Mouse (Mus musculus) kidney, postnatal 10 days (tissue): ENCODE results near the gene Dnmt3a.
A peak's percentile ranks its signal among the peaks of the same experiment; 100 is the strongest.

Experiments used
- DNase-seq: peaks from one replicate; pipeline ENCODE4 v3.0.0; 2021; ENCODE audit warnings: mixed read lengths

Dnmt3a gene

DNA sequence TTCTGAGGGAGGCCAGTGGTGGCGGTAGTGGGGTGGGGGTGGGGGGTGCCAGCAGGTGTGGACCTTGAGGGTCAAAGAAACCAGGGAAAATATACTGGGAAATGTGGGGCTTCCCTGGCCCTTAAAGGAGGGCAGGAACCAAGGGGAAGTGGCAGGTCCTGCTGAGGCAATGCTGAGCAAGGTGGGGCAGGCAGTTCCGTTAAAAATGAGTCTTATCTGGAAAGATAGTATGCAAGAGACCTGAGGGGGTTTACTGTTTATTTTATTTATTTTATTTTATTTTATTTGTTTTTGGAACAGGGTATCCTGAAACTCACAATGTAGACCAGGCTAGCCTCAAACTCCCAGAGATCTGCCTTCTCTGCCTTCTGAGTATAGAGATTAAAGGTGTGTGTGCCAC is 50.9 kb downstream of the Dnmt3a start:
- DNase-seq: no peak

- no peak for DNase-seq
Observed at GRCm38 (mm10) chr12:3857231-3857630, 51.4 kb downstream of the Dnmt3a start.

DNA sequence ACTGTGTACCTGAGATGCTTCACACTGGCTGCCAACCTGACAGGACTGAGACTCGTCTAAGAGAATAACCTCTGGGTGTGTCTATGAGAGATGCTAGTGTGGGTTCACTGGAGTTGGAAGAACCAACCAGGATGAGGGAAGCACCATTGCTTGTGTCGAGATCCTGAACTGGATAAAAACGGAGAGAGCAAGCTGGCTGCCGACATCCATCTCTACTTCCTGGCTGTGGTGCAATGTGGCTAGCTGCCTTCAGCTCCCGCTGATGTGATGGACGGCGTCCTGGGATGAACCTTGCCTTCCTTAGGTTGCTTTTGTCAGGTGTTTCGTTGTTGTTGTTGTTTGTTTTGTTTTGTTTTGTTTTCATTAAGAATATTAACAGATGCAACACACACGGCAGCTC is 52.0 kb downstream of the Dnmt3a start:
- DNase-seq: no peak

DNA sequence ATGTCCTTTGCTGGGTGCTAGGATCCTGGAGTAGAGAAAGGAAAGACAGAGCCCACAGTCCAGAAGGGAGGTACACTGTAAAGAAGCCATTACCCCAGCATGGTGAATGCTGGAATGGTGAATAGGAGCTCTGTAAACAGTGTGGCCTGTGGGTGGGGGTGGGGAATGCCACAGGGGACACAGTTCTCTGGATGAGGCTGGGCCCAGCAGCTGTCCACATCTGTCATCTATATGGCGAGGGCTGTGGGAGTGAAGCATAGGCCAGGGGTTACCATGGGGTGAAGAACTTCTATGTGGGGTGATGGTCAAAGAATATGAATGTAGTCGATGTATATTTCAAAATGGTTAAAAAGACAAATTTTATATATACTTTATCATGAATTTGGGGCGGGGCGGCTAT is 52.9 kb downstream of the Dnmt3a start:
- DNase-seq: peak; percentile 48

- no peak for DNase-seq
Observed at GRCm38 (mm10) chr12:3859545-3859944, 53.7 kb downstream of the Dnmt3a start.

- DNase-seq: no peak
Observed at GRCm38 (mm10) chr12:3860005-3860404, 54.2 kb downstream of the Dnmt3a start.

DNA sequence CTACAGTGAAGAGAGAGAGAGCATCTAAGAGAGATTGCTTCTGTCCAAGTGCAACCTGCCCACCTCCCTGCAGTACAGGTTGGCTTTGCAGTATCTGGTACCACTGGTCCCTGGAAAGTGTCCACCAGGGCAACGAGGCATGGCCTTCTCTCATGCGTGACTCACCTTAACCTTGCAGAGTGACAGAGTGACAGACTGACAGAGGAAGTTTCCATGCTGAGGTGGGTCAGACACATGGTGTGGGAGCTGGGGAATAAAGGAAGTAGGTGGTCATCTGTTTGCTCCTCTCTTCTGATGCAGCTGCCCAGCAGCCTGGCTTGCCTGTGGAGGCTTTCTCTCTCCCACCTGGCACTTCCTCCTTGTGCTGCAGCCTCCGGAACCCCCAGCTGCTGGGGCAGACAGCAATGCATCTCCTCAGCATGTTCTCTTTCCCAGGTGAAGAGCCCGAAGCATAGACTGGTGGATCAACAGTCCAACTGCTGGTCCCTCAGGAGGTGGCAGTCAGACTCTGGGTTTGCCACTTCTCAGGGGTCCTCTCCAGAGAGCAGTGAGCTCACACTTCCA is 55.9 kb downstream of the Dnmt3a start:
- no peak for DNase-seq

GRCm38 (mm10) chr12:3862253-3862652 is 56.4 kb downstream of the Dnmt3a start:
- no peak for DNase-seq

GRCm38 (mm10) chr12:3864208-3864607 is 58.4 kb downstream of the Dnmt3a start:
- no peak for DNase-seq

GRCm38 (mm10) chr12:3865594-3865993 is 59.8 kb downstream of the Dnmt3a start:
- DNase-seq: no peak

DNA sequence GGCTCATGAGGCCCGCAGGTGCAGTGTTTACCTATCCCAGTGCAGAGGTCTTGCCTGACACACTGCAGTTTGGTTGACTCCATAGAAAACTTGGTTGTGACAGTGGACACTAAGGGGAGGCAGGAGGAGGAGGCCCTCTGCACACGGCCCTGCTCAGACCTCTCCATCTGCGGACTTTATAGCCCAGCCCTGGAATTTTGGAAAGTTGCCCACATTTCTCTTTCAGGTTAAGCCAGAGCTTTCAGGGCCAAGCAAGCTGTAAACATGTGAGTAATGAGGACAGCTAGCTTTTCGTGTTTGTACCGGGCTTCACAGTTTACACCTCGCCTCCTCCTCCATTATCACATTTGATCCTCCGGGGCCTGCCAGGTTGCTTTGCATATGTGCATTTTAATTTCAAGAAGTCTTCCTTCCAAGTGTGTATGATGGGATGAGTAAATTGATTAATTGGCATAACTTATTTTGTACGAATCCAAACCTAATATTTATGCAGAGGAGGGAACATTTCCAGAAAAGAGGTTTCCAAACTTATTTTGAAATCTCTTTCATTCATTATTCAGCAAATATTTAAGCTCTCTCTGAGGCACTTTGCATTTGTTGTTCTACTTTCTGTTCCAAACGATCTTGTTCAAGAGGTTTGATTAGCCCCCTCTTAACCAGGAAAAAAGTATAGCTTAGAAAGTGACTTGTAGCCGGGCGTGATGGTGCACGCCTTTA is 61.0 kb downstream of the Dnmt3a start:
- peak; percentile 75 for DNase-seq

DNA sequence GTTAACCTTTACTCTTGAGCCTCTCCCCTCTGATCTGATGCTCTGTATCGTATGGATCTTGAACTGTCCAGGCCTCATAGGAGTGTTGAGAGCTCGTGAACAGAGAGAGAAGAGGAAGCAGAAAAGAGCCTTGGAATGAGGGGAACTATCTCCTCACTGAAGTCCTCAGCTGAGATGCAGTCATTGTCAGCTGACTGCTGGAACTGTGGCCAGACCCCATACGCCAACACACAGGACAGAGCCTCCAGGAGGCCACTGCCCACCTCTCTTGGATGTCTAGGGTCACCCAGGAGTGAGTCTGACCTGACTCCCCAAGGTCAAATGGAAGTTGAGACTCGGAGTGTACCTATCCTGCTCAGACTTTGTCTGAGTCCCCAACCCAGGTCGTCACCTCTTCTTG is 62.3 kb downstream of the Dnmt3a start:
- no peak for DNase-seq

DNA sequence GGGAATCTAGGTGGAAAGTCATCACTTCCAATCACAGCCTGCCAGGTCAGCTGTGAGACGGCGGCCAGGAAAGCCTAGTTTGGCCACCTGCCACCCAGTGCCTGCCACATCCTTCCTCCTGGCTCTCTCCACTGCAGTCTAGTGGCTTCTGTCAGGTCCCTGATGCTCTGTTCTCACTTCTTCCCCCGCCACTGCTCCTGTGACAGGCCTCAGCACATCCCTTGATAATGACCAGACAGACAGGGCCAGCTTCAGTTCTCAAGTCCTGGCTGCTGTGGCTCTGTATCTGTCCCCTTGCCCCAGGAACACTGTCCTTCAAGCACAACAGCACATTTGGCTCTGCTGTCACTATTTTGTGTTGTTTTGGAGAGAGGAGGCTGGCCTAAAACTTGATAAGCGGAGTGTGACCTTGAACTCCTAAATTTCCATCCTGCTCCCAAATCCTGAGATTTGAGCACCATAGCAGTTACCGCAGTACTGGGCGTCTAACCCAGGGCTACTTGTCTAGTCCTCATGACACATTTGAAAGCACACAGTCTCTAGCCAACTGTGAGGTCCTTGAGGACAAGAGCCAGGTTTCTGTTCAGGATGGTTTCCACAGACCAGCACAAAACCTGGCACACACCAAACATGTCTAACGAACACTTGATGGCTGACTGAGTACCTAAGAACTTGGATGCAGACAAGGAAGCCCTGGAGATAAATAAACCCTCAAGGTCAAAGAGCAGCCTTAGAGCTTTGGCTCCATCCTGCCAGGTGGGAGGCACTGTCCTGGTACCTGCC is 63.1 kb downstream of the Dnmt3a start:
- DNase-seq: peak; percentile 79

DNA sequence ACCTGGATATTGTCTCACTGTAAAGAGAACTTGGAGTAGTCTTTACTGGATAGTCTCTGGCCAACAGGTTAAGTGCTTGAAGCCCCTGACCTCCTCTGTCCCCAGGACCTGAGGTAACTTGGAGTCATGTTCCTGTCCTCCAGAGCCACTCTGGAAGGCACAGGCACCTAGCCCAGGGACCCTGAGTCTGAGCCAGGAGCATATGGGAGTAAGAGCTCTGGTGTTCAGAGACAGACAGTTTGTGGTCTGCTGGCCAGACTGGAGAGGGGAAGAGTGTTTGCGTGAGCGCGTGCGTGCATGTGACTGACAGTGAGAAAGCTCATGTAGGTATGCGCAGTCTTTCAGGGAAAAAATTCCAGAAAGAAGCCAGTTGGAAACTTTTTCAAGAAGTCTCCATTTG is 64.2 kb downstream of the Dnmt3a start:
- no peak for DNase-seq

GRCm38 (mm10) chr12:3870859-3871462 is 65.2 kb downstream of the Dnmt3a start:
- DNase-seq: peak; percentile 57

DNA sequence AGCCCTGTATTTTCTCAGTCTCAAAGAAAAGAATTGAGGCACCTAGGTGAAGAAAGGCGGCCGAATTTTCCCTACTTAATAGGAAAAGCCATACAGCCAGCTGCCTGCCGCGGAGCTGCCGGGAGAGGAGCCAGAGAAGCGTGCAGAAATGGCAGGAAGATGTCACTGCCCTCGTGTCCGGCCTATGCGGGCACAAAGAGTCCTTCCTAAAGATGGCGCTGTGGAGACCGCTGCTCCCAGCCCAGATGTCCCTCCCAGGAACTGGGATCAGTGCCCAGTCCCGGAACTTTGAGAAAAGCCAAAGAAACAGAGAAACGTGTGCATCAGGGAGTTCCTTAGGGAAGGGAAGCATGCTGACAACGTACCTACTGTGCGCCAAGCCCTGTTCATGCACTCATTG is 65.8 kb downstream of the Dnmt3a start:
- DNase-seq: peak; percentile 91

DNA sequence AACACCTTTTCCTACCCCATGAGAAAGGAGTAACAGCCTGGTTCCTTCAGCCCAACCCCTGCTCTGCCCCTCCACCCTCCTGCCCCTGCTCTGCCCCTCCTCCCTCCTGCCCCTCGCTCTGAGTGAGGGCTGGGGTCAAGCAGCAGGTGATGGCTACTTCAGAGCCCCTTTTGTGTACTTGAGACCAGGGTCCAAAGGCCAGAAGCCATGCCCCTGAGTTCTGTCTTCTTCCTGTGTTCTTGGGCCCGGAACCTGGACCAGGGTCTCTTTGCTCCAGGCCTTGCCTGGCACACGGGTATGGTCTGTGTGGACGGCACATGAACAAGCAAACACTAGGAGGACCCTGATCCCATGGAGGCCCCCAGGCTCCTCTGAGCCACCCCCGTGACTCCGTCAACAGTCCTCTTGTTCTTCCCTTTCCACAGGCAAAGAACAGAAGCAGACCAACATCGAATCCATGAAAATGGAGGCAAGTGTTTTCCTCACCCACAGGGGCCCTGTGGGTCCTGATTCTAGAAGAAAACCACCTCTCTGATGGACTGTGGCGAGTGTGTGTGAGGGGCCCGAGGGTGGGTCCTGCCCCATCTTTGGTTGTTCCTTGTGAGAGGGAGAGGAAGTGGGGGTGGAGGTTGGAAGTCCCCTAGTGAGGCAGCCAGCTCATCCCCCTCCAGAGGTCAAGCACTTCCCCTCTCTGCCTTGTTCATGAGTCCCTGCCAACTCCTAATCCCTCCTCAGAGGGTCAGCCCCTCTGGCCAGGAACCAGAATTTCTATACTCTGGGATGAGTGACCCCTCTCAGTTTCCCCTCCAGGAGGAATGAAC is 66.8 kb downstream of the Dnmt3a start:
- DNase-seq: peak; percentile 53

GRCm38 (mm10) chr12:3875474-3875873 is 69.7 kb downstream of the Dnmt3a start:
- DNase-seq: no peak

DNA sequence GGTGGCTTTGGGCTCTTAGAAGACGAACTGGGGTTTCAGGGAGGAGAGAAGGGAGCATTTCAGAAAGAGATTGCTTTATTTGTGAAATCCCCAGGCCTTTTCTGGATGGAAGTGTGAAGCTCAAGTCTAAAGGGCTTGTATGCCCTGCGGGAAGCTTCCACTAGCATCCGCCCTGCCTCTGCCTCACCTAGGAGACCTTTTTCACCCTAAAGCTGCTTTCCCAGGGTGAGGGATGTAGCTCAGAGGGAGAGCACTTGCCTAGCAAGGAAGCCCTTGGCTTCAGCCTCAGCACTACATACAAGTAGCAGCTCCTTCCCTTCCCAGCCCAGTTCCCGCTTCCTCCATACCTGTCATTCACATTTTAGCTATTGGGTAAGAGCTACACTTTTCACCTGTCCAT is 71.6 kb downstream of the Dnmt3a start:
- no peak for DNase-seq

DNA sequence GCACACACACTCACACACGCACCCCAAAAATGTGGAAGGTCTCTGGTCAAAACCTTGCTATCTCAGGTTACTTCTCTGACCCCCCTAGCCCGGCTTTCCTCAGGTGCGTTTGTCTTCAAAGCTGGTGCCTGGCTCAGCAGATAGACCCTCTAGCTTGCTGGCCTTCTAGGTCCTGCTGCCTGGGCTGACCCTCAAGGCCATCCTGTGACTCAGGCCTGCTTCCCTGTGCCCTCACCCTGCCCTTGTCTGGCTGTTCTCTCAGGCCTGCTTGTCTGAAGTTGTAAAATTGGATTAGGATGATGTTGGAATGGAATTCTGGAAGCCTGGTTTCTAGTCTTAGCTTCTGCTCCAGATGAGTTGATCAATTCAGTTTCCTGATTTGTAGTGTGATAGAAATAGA is 75.7 kb downstream of the Dnmt3a start:
- no peak for DNase-seq

DNA sequence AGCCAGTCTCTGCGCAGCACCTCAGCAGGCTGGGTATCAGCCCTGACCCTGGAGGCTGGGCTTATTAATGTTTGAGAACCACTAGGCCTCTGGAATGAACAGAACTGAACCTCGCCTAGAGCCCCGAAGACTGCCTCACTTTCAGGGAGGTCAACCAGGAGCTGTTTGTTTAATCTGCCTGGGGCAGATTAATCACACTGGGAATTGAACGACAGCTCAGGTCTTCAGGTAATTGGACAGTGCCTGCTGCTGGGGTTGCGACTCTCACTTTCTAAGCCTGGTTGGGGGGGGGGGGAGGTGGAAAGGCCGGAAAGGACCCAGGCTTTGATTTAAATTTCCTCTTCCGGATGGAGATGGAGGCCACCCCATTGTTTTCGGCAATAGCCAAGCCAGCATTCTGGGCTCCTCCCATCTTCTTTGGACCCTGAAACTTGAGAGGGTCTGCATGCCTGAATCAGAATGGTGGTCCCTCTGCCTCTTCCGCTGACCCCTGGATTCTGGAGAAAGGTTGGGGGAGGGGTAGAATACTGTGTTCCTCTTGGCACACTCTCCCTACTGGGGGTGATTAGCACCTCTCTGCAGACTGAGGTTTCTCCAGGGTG is 79.2 kb downstream of the Dnmt3a start:
- DNase-seq: no peak

- DNase-seq: no peak
Observed at GRCm38 (mm10) chr12:3886601-3887000, 80.8 kb downstream of the Dnmt3a start.
